Mouse (Mus musculus) cortical plate, adult 2 months (tissue): ENCODE measurements around the gene Atp8a1. TPM values are rescaled to one million over a fixed set of nuclear protein-coding genes. Genes with fewer than 3 reads are reported as not detected.

Source experiments
- H3K27ac ChIP-seq: fragments of 200-500 bp; 2 replicates; pipeline ENCODE4 v1.5.1; 2012; ENCODE audit warnings: low read length, control low read depth, inconsistent platforms; ENCODE audit not compliant: insufficient read depth
- H3K4me1 ChIP-seq: fragments of 200-500 bp; 2 replicates; pipeline ENCODE4 v1.6.1; 2011; ENCODE audit warnings: low read length; ENCODE audit not compliant: control insufficient read depth, insufficient read depth
- H3K4me3 ChIP-seq: fragments of 200-500 bp; 2 replicates; pipeline ENCODE4 v1.5.1; 2011; ENCODE audit warnings: mild to moderate bottlenecking, low read length, control low read depth; ENCODE audit not compliant: insufficient read depth
- CTCF ChIP-seq: fragments of 200-500 bp; IDR thresholded peaks from 2 replicates; pipeline ENCODE4 v1.5.1; 2011; ENCODE audit warnings: mild to moderate bottlenecking, control low read depth, low read length; ENCODE audit not compliant: insufficient read depth; ENCODE audit errors: extremely low read depth
- POLR2A ChIP-seq: fragments of 200-500 bp; IDR thresholded peaks from 2 replicates; pipeline ENCODE4 v1.6.1; 2011; ENCODE audit warnings: mild to moderate bottlenecking, low read length, control low read depth; ENCODE audit not compliant: insufficient read depth; ENCODE audit errors: extremely low read depth
- polyA plus RNA-seq: library from polyadenylated mRNA; depleted of rRNA; stranded (reverse); fragments of >200 nt; gene quantifications from 2 replicates; pipeline ENCODE4 v1.2.3, GENCODE M21; 2012

The Atp8a1 gene
- polyA plus RNA-seq, 1 experiment: 70.3 TPM

- peaks cover 1% of the 10 kb centered on the region; the same call in 1 of the 2 replicates for H3K4me1 ChIP-seq
- TF ChIP-seq CTCF (no peak), POLR2A (no peak)
- H3K4me3 ChIP-seq: no peak overlapping the region
- H3K27ac ChIP-seq: no peak overlapping the region
Observed at GRCm38 (mm10) chr5:67782775-67783174, 64.5 kb downstream of the Atp8a1 start.

- peaks cover 1% of the 10 kb centered on the region; the same call in 1 of the 2 replicates for H3K4me1 ChIP-seq
- H3K4me3 ChIP-seq: no peak overlapping the region
- TF ChIP-seq POLR2A: no peak
- TF ChIP-seq CTCF: peak; percentile 65
- H3K27ac ChIP-seq: no peak overlapping the region
Observed at GRCm38 (mm10) chr5:67778026-67778425, 69.2 kb downstream of the Atp8a1 start.

- no peak overlapping the region for H3K4me3 ChIP-seq
- no peak overlapping the region for H3K27ac ChIP-seq
- no peak for TF ChIP-seq POLR2A
- no peak for TF ChIP-seq CTCF
- no peaks in the 10 kb centered on the region for H3K4me1 ChIP-seq
Observed at GRCm38 (mm10) chr5:67774186-67774585, 73.0 kb downstream of the Atp8a1 start.

- TF ChIP-seq CTCF: no peak
- no peak for TF ChIP-seq POLR2A
- Histone ChIP-seq H3K4me1 (no peaks in the 10 kb centered on the region), H3K27ac (no peak overlapping the region), H3K4me3 (no peak overlapping the region)
Observed at GRCm38 (mm10) chr5:67768708-67769107, 78.5 kb downstream of the Atp8a1 start.

- no peak overlapping the region for H3K4me3 ChIP-seq
- H3K4me1 ChIP-seq: no peaks in the 10 kb centered on the region
- no peak for TF ChIP-seq CTCF
- no peak for TF ChIP-seq POLR2A
- H3K27ac ChIP-seq: no peak overlapping the region
Observed at GRCm38 (mm10) chr5:67764798-67765197, 82.4 kb downstream of the Atp8a1 start.

- TF ChIP-seq POLR2A (no peak), CTCF (no peak)
- Histone ChIP-seq H3K27ac (no peak overlapping the region), H3K4me3 (no peak overlapping the region), H3K4me1 (no peaks in the 10 kb centered on the region; the same call in 1 of the 2 replicates)
Observed at GRCm38 (mm10) chr5:67758126-67758525, 89.1 kb downstream of the Atp8a1 start.

- TF ChIP-seq CTCF (peak; percentile 75), POLR2A (no peak)
- Histone ChIP-seq H3K27ac (no peak overlapping the region), H3K4me1 (peaks cover 4% of the 10 kb centered on the region), H3K4me3 (no peak overlapping the region)
Observed at GRCm38 (mm10) chr5:67756138-67756537, 91.1 kb downstream of the Atp8a1 start.

GRCm38 (mm10) chr5:67753057-67753456 is 94.2 kb downstream of the Atp8a1 start:
- H3K27ac ChIP-seq: no peak overlapping the region
- TF ChIP-seq POLR2A (no peak), CTCF (no peak)
- H3K4me1 ChIP-seq: peaks cover 4% of the 10 kb centered on the region
- no peak overlapping the region for H3K4me3 ChIP-seq

GRCm38 (mm10) chr5:67752629-67753028 is 94.6 kb downstream of the Atp8a1 start:
- no peak overlapping the region for H3K4me3 ChIP-seq
- H3K4me1 ChIP-seq: peaks cover 4% of the 10 kb centered on the region
- no peak for TF ChIP-seq POLR2A
- no peak for TF ChIP-seq CTCF
- peak overlapping the region; percentile 88 for H3K27ac ChIP-seq

- H3K27ac ChIP-seq: no peak overlapping the region
- peaks cover 4% of the 10 kb centered on the region for H3K4me1 ChIP-seq
- no peak overlapping the region for H3K4me3 ChIP-seq
- TF ChIP-seq POLR2A (no peak), CTCF (peak; percentile 89)
Observed at GRCm38 (mm10) chr5:67752007-67752406, 95.2 kb downstream of the Atp8a1 start.
